Mouse (Mus musculus) C2C12 (cell line): Measurements from ENCODE around the gene Bcas3.

Source experiments
- CEBPB ChIP-seq: IDR thresholded peaks from one replicate; pipeline ENCODE4 v1.6.1; 2011; ENCODE audit warnings: low read depth, mild to moderate bottlenecking, control low read depth, moderate library complexity
- CTCF ChIP-seq: IDR thresholded peaks from one replicate; pipeline ENCODE4 v1.5.1; 2011; ENCODE audit not compliant: control insufficient read depth, insufficient read depth, insufficient read length
- FOSL1 ChIP-seq: IDR thresholded peaks from one replicate; pipeline ENCODE4 v1.8.0; 2011; ENCODE audit warnings: mild to moderate bottlenecking, low read length; ENCODE audit not compliant: poor library complexity, insufficient read depth, severe bottlenecking
- MAX ChIP-seq: IDR thresholded peaks from one replicate; pipeline ENCODE4 v1.6.1; 2011; ENCODE audit warnings: mild to moderate bottlenecking, control low read depth
- MYOD1 ChIP-seq: IDR thresholded peaks from one replicate; pipeline ENCODE4 v1.6.1; 2011; ENCODE audit warnings: low read depth; ENCODE audit not compliant: control insufficient read depth, insufficient read length
- MYOG ChIP-seq: IDR thresholded peaks from one replicate; pipeline ENCODE4 v1.6.1; 2011; ENCODE audit not compliant: control insufficient read depth, insufficient read length; ENCODE audit errors: extremely low read depth
- USF1 ChIP-seq: IDR thresholded peaks from one replicate; pipeline ENCODE4 v1.6.1; 2011; ENCODE audit warnings: low read depth, mild to moderate bottlenecking, control low read depth, moderate library complexity

DNA sequence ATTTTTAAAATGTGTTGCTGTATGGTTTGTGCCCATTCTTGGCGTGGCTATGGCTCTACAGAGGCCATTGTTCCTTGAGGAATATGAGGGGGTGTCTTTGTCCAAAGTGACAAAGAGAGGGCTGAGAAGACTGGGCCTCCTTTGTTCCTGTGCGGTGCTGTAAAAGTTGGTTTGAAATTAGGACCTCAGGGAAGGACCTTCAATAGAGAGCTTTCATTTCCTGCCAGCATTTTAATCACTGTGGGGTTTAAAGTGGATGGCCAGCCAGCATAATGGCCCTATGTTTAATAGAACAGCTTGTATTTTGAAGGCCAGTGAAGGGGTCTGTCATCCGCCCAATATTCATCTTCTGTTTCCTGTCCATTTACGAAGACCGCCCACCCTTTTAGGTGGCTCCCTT, 325.7 kb downstream of the Bcas3 start:
- TF ChIP-seq CTCF (no peak), CEBPB (no peak), USF1 (no peak), FOSL1 (no peak), MAX (no peak), MYOD1 (no peak), MYOG (no peak)
